Mouse (Mus musculus) adipocyte (in vitro differentiated cells): ENCODE measurements at regions not wholly inside any gene's neighbourhood (a gene's known extent, or its start where the extent isn't known, plus 50 kb on each side); places are given as distances from the start of the nearest gene placed in this dataset.
A peak's percentile ranks its signal among the peaks of the same experiment; 100 is the strongest.

ENCODE experiments used
- DNase-seq: peaks from one replicate; pipeline ENCODE4 v3.0.0-alpha.2; 2016; ENCODE audit warnings: low spot score

- no peak for DNase-seq
Measured at GRCm38 (mm10) chr13:63699624-63700023, 115.4 kb upstream of the Ercc6l2 start.

DNA sequence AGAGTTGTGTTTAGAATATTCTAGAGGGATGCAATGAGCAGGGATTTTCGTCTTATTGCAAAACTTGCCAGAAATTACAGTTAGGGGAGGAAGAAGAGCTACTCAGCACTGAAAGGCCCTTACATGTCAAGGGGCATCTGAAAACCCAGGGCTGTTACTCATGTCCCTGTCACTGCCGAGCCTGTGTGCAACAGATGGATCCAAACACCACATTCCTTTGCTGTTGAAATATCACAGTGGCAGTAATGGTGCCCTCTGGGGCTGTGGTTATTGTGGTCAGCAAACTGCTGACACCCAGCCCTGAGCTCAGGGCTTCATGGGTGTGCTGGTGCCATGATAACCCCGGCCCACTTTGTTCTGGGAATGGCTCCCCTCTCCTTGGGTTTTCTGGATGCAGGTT lies 114.3 kb upstream of the Ercc6l2 start:
- no peak for DNase-seq

GRCm38 (mm10) chr13:63701199-63702175 lies 113.6 kb upstream of the Ercc6l2 start:
- DNase-seq, result no peak

DNA sequence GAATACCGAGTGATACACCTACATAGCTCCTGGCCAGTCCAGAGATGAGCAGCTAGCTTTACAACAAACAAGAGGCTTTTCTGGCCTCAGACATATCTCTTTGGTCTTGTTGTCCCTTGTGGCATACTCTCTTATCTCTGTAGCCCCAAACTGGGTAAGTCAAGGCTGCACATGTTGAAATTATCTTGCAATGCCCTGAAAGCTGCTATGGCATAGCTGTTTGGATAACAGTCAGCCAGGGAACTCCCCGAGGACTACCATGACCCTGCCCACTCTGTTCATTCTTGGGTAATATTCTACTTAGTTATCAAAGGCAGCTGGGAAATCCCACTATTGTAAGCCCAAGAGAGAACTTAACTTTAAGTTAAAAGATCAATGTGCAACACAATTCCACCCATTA lies 106.5 kb upstream of the Ercc6l2 start:
- DNase-seq, result peak; percentile 28

DNA sequence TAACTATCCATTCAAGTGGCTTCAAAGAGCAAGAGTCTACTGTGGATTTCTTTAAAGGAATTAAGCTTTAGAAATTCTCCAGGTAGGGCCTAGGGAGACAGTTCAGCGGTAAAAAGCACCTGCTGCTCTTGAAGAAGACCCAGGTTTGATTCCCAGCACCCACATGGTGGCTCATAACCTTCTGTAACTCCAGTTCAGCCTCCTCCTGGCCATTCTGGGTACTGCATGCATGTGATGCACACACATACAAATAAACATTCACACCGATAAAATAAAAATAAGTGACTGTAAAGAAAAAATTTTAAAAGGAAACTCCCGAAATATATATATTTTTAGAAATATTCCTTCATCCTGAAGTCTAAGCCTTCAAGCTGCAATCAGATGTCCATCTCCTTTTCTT lies 101.9 kb upstream of the Ercc6l2 start:
- no peak for DNase-seq

DNA sequence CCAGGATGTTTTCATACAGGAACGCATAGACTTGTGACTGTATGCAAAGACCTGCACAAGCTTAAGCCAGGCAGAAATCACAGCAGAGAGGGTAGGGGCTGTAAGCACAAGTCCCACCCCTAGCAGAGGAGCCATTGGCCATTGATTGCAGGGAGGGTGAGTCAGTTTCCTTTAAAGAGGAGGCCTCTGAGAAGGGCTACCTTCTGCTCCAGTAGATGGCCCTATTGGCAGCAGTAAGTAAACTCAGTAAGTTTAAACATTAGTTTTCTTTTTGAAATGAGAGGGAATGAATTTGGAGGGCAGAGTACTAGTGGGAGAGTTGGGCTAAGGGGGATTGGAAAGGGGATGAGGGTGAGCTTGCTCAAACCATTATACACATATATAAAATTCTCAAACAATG lies 98.5 kb upstream of the Ercc6l2 start:
- DNase-seq, result peak; percentile 51

GRCm38 (mm10) chr13:63717249-63717648 lies 97.8 kb upstream of the Ercc6l2 start:
- peak; percentile 36 for DNase-seq

DNA sequence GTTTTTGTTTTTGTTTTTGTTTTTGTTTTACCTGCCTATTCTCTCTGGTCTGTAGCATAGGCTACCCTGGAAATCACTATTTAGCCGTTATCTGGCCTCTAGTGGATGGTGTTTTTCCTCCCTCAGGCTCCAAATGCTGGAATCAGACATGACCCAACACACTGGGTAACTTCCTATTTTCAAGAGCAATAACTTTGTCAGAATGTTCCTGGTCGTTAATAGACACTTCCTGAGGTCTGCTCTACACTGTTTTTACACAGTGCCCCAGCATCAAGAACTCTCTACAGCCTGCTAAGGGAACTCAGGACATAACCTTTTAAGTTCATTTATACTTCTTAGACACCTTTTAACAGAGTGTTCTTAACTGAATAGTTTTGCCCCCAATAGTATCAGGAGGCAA lies 96.3 kb upstream of the Ercc6l2 start:
- DNase-seq, result no peak

DNA sequence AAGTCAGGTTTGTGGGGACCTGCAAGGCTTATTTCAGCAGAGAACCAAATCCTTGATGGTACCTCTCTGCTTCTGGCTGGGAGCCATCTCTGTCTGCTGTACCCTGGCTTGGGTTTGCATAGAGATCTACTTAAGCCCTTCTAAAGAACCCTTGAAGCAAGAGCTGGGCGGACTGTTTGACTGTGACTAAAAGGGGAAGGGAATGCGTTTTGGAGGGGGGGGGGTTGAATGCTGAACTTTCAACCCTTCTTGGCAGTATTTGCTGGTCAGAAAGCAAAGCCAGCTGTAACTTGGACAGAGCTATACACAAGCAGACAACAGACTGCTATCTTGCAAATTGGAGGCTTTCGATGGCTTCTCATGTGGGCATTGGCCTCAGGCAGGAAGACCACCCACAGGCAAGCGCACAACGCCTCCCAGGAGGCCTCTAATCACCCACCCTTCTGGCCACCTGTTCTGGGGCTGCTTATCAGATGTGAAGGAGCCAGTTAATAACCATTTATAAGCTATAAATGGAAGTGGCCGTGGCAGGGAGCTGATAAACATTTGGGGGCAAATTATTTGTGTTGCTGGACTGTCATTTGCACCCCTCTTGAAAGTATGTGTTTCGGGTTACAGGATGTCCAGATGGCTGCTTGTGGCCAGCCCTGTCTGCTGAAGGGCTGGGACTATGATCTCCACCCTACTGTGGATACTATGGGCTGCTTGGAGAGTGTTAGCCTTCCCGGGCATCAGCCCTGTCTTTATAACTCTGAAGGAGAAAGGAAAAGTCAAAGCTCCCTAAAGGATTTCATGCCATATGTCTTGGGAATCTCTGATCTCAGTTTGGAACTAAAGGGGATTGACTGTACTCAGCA lies 95.5 kb upstream of the Ercc6l2 start:
- peak; percentile 83 for DNase-seq

- DNase-seq, result no peak
Measured at GRCm38 (mm10) chr13:63720610-63721009, 94.4 kb upstream of the Ercc6l2 start.

GRCm38 (mm10) chr13:63721011-63721625 lies 93.9 kb upstream of the Ercc6l2 start:
- DNase-seq, result no peak

- no peak for DNase-seq
Measured at GRCm38 (mm10) chr13:63724293-63724692, 90.7 kb upstream of the Ercc6l2 start.

DNA sequence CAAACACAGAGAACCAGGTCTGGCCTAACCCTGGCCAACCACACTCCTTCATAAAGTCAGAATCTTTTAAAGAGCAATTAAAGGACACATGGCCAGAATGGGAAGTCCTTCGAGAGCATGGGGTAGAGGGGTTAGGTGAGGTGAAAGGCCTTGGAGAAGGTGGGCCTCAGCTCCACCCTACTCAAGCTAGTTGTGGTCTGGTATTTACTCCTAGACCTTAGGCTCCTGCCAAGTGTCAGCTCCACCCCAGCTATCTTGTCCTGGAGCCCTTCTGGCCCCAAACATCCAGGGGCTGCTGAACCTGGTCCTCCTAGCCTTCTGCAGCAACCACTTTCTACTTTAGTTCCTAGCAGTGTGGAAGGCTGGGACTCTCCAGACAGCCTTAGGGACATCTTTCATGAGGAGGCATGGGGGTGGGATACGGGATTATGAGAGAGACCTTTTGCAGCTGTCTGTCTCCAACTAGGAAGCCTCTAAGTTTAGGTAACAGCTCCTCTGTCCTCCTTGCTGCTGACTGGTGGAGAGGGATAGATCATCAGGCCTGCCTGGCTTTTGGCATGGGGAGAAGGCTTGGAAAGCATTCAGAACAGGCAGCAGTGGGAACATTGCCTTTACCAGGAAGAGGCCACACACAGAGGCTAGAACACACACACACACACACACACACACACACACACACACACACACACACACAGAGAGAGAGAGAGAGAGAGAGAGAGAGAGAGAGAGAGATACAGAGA lies 90.0 kb upstream of the Ercc6l2 start:
- peak; percentile 73 for DNase-seq

DNA sequence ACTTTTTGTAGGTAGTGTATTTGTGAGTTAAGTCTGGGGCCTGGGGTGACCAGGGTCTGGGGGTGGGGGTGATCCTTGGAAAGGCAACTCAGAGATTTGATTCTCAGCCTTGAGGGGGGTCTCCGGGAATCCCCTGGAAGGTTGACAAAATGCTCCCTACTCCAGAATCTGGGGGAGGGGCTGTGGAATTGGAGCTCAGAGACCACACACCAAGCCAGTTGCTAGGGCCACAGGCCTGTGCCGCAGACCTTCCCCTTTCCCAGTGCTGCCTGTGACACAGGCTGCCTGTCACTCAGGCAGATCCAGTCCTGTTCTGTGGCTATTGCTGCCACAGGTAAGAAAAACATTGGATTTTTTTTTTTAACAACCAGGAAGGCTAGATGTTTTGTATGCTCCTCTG lies 89.0 kb upstream of the Ercc6l2 start:
- DNase-seq, result no peak

GRCm38 (mm10) chr13:63726509-63726908 lies 88.5 kb upstream of the Ercc6l2 start:
- no peak for DNase-seq

GRCm38 (mm10) chr13:63735739-63736138 lies 79.3 kb upstream of the Ercc6l2 start:
- no peak for DNase-seq

GRCm38 (mm10) chr13:63741879-63742278 lies 73.2 kb upstream of the Ercc6l2 start:
- DNase-seq, result no peak

- no peak for DNase-seq
Measured at GRCm38 (mm10) chr13:63748788-63749187, 66.3 kb upstream of the Ercc6l2 start.

DNA sequence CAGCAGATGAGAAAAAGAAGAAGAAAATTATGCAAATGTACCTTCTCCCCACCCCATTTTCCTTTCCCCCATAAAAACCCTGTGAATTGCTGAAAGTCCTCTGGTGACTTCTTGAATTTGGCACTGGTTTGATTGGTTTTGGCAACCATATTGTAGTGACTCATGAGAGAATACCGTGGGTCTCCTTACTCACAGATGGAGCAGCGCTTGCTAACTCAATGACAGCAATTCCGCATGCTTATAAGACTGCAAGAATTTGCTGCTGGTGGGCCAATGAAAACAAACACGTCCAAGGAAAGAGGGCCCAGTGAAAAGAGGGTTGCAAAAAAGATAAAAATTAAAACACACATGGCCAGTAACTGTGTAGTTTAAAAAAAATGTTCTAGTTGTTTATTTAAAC lies 65.0 kb upstream of the Ercc6l2 start:
- peak; percentile 93 for DNase-seq

GRCm38 (mm10) chr13:63751196-63751595 lies 63.8 kb upstream of the Ercc6l2 start:
- peak; percentile 11 for DNase-seq

GRCm38 (mm10) chr13:63757061-63757460 lies 58.0 kb upstream of the Ercc6l2 start:
- DNase-seq, result no peak

DNA sequence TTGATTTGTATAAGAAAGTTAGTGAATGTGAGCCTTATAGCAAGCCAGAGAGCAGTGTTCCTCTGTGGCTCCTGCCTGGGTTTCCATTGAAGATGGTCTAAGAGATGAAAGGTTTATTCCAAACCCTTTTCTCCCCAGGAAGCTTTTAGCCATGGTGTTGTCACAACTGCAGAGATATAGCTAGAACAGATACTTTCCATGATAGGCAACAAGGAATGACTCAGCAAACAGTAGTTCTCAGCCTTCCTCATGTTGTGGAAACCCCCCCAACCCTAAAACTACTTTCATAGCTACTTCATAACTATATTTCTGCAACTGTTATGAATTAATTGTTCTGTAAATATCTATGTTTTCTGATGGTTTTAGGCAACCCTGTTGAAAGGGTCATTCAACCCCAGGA lies 53.5 kb upstream of the Ercc6l2 start:
- no peak for DNase-seq
